In the genomic region with DNA sequence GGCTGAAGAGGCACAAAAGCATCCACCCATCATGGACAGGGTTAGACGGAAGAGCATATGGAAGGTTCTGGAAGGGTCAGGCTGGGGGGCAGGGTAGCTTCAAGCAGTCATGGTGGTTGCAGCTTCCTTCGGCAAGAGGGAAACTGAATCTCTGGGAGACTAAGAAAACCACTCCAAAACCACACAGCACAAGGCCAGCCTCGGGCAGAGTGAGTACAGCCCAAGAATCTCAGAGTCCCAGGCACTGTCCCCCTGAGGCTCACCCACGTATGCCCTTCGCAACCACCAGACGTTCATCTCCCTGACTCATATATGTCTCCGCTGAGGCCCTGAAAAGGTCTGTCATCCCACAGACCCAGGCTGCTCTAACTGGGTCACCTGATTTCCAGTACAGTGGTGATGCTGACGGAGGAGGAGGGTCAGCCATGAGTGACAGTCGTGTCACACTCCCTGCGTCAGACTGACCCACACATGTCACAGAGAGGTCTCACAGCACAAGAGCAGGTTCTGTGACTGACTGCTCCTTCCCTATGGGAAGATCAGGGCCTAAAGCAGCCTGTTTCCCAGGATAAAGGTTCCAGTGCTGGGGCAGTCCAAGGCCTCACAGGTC, we compare ENCODE assay signal across 23 mouse cellular contexts. TPM values are rescaled to one million over a fixed set of nuclear protein-coding genes. Genes with fewer than 3 reads are reported as not detected.
DNase-seq lines count a peak whose midpoint lies in the region; ATAC-seq and TF ChIP-seq lines count a peak whose summit lies in the region.
"Had no signal": no experiment of that assay in that cellular context is flagged by ENCODE, and none has a peak within 500 bp of the region (broad histone marks: within the 10 kb centered on the region; RNA-seq: fewer than 3 reads in every experiment).

No protein-coding gene starts in this region.

- no peak; the same call in 1 of the 2 replicates for TF ChIP-seq RAD21 in CH12.LX (IDR thresholded peaks at IDR 0.05; ENCODE audit: low read depth, low read length)

- WGBS in spleen, adult 2 months: 54% methylated on average over 10 of the region's 10 CpGs
- WGBS in lung, postnatal 0 days: 73% methylated on average over 10 of the region's 10 CpGs

- no peak for DNase-seq in spleen, adult 2 months (ENCODE audit: low read depth in 1 of 2, low spot score in 2 of 2)
- no peak for DNase-seq in spleen, adult 12 weeks (ENCODE audit: low spot score)
- DNase-seq in CH12.LX (ENCODE audit: extremely low read depth): peak; percentile 87
- peak; percentile 92 for DNase-seq in induced T-regulatory cell, adult 2 months (ENCODE audit: low read depth)
- peak; percentile 70 for DNase-seq in retina, postnatal 1 day
- no peak for DNase-seq in lung, postnatal 0 days (ENCODE audit: low spot score)
- DNase-seq in heart, adult 18-20 months: no peak
- DNase-seq: kidney, postnatal 14 days; right cerebral cortex, postnatal 4 days had no signal

- no peak for TF ChIP-seq POLR2A in spleen, adult 2 months (IDR thresholded peaks at IDR 0.05; ENCODE audit: low read depth, low read length)
- TF ChIP-seq POLR2A in CH12.LX (IDR thresholded peaks at IDR 0.05; ENCODE audit: low read depth, low read length): peak; percentile 48; the same call in 1 of the 2 replicates

- no peaks in the 10 kb centered on the region for H3K79me2 ChIP-seq in CH12.LX (replicated peaks; ENCODE audit: control insufficient read depth, extremely low read depth, insufficient read depth, poor library complexity, severe bottlenecking)

- TF ChIP-seq CTCF in spleen, adult 2 months (IDR thresholded peaks at IDR 0.05; ENCODE audit: extremely low read depth, insufficient read depth, insufficient read length, insufficient replicate concordance): no peak
- TF ChIP-seq CTCF in CH12.LX (conservative IDR thresholded peaks at IDR 0.05 in 1 of 2, IDR thresholded peaks at IDR 0.05 in 1 of 2; ENCODE audit: low read depth in 2 of 2, low read length in 2 of 2): no peak
- TF ChIP-seq CTCF in lung, postnatal 0 days (IDR thresholded peaks at IDR 0.05): no peak

- peak; percentile 41; the same call in 1 of the 2 replicates for TF ChIP-seq EP300 in CH12.LX (IDR thresholded peaks at IDR 0.05; ENCODE audit: low read length)
- no peak for TF ChIP-seq EP300 in lung, postnatal 0 days (IDR thresholded peaks at IDR 0.05)

- no peak for ATAC-seq in lung, postnatal 0 days
- ATAC-seq: forebrain, embryonic 16.5 days; intestine, postnatal 0 days; liver, embryonic 12.5 days; midbrain, embryonic 16.5 days had no signal

- peak overlapping the region; percentile 73 for H3K4me2 ChIP-seq in CH12.LX (ENCODE audit: insufficient read depth, low read depth, poor library complexity, severe bottlenecking)
- H3K4me2 ChIP-seq in lung, postnatal 0 days (replicated peaks; ENCODE audit: low read depth, low read length): no peak overlapping the region
- H3K4me2 ChIP-seq: heart, embryonic 15.5 days; hindbrain, embryonic 12.5 days; liver, embryonic 12.5 days; lung, embryonic 15.5 days; neural tube, embryonic 13.5 days had no signal

- H3K9ac ChIP-seq in CH12.LX (ENCODE audit: insufficient read depth, low read depth): peak overlapping the region; percentile 67
- no peak overlapping the region for H3K9ac ChIP-seq in lung, postnatal 0 days (replicated peaks; ENCODE audit: low read depth)
- H3K9ac ChIP-seq: heart, embryonic 15.5 days; hindbrain, embryonic 12.5 days; liver, embryonic 12.5 days; lung, embryonic 15.5 days; neural tube, embryonic 13.5 days had no signal

- peak overlapping the region; percentile 82 for H3K27ac ChIP-seq in spleen, adult 2 months (ENCODE audit: insufficient read depth, low read length)
- peak overlapping the region; percentile 75 for H3K27ac ChIP-seq in CH12.LX (ENCODE audit: insufficient read depth, low read depth)
- no peak overlapping the region for H3K27ac ChIP-seq in lung, postnatal 0 days (ENCODE audit: low read length)
- H3K27ac ChIP-seq: heart, embryonic 15.5 days; hindbrain, embryonic 12.5 days; left cerebral cortex, adult 2 months; liver, embryonic 12.5 days; lung, embryonic 15.5 days; neural tube, embryonic 13.5 days had no signal

- H3K27me3 ChIP-seq in spleen, adult 2 months (ENCODE audit: control insufficient read depth, insufficient read depth, low read length): no peaks in the 10 kb centered on the region
- no peaks in the 10 kb centered on the region for H3K27me3 ChIP-seq in CH12.LX (replicated peaks)
- no peaks in the 10 kb centered on the region for H3K27me3 ChIP-seq in lung, postnatal 0 days (replicated peaks; ENCODE audit: insufficient read depth, low read length)
- H3K27me3 ChIP-seq: heart, embryonic 15.5 days; hindbrain, embryonic 12.5 days; liver, embryonic 12.5 days; lung, embryonic 15.5 days; neural tube, embryonic 13.5 days had no signal

- no peaks in the 10 kb centered on the region for H3K36me3 ChIP-seq in spleen, adult 2 months (ENCODE audit: control insufficient read depth, insufficient read depth, low read length)
- peaks cover 33 to 43% of the 10 kb centered on the region in 2 experiments for H3K36me3 ChIP-seq in CH12.LX (replicated peaks in 1 of 2; ENCODE audit: control insufficient read depth in 1 of 2, insufficient read depth in 1 of 2, low read length in 1 of 2)
- no peaks in the 10 kb centered on the region for H3K36me3 ChIP-seq in lung, postnatal 0 days (ENCODE audit: insufficient read depth, low read length)
- H3K36me3 ChIP-seq: heart, embryonic 15.5 days; hindbrain, embryonic 12.5 days; liver, embryonic 12.5 days; lung, embryonic 15.5 days; neural tube, embryonic 13.5 days had no signal

- H3K4me1 ChIP-seq in spleen, adult 2 months (ENCODE audit: control insufficient read depth, insufficient read depth, insufficient read length): peaks cover 4% of the 10 kb centered on the region; the same call in 1 of the 2 replicates
- peaks cover 22 to 50% of the 10 kb centered on the region in 2 experiments for H3K4me1 ChIP-seq in CH12.LX (ENCODE audit: control insufficient read depth in 1 of 2, insufficient read depth in 2 of 2)
- H3K4me1 ChIP-seq in lung, postnatal 0 days (ENCODE audit: insufficient read depth, low read depth, low read length): no peaks in the 10 kb centered on the region
- H3K4me1 ChIP-seq: heart, embryonic 15.5 days; liver, embryonic 12.5 days; lung, embryonic 15.5 days; neural tube, embryonic 13.5 days had no signal

- peak overlapping the region; percentile 55 for H3K4me3 ChIP-seq in spleen, adult 2 months (ENCODE audit: extremely low read depth, insufficient read depth, insufficient read length)
- H3K4me3 ChIP-seq in CH12.LX (replicated peaks in 1 of 3; ENCODE audit: low read depth in 2 of 3, low read length in 2 of 3, poor library complexity in 1 of 3): peak overlapping the region; percentile 52 to 76 (median 57)
- no peak overlapping the region for H3K4me3 ChIP-seq in lung, postnatal 0 days (ENCODE audit: low read depth, low read length)
- H3K4me3 ChIP-seq: erythroblast, embryonic 14.5 days; heart, embryonic 15.5 days; hindbrain, embryonic 12.5 days; left cerebral cortex, adult 2 months; liver, embryonic 12.5 days; lung, embryonic 15.5 days; neural tube, embryonic 13.5 days had no signal

- dilution Hi-C loops in CH12.LX (cut with MboI; ENCODE audit: extremely low pct_ligation_motif_present, extremely low pct_unique_long_range_greater_than_20kb, low sequenced_read_pairs): no loop called here

- in situ Hi-C loops in CH12.LX (cut with MboI; ENCODE audit: low pct_ligation_motif_present, low pct_unique_long_range_greater_than_20kb, low sequenced_read_pairs): no loop called here

- H3K9me3 ChIP-seq in CH12.LX (replicated peaks; ENCODE audit: low read length): no peaks in the 10 kb centered on the region
- H3K9me3 ChIP-seq in lung, postnatal 0 days (ENCODE audit: low read length): no peaks in the 10 kb centered on the region
- H3K9me3 ChIP-seq: heart, embryonic 15.5 days; hindbrain, embryonic 12.5 days; liver, embryonic 12.5 days; lung, embryonic 15.5 days; neural tube, embryonic 13.5 days had no signal

TF ChIP-seq in CH12.LX, 34 proteins besides CTCF, POLR2A, EP300 and RAD21 (continues in another document):
- TF ChIP-seq ETS1 (conservative IDR thresholded peaks at IDR 0.05; ENCODE audit: low read depth, low read length) (peak; percentile 91), PAX5 (IDR thresholded peaks at IDR 0.05; ENCODE audit: low read length) (no peak), USF2 (conservative IDR thresholded peaks at IDR 0.05; ENCODE audit: low read depth, low read length) (0 out of 2 replicates have a peak, but pooled peaks have one; percentile 16), ZNF384 (IDR thresholded peaks at IDR 0.05; ENCODE audit: low read depth, low read length) (no peak), SIN3A (IDR thresholded peaks at IDR 0.05; ENCODE audit: low read length) (peak; percentile 80), POLR2AphosphoS2 (IDR thresholded peaks at IDR 0.05; ENCODE audit: low read depth, low read length) (0 out of 2 replicates have a peak, but pooled peaks have one; percentile 64), MAFK (IDR thresholded peaks at IDR 0.05; ENCODE audit: insufficient replicate concordance, low read length) (no peak), ZC3H11A (IDR thresholded peaks at IDR 0.05; ENCODE audit: low read depth, low read length) (no peak)

RNA-seq across cellular contexts. Expression of a gene that starts 1.6 kb away (rescaled TPM):
- 63.5 and 84.1 TPM in 2 replicates for polyA plus RNA-seq in spleen, adult 2 months (2012; rRNA removed)
- 31.2 and 34.3 TPM in 2 replicates for total RNA-seq in CH12.LX (2012; rRNA removed)
- total RNA-seq in CH12.LX (2014; rRNA removed): 26.0 and 32.1 TPM in 2 replicates
- polyA plus RNA-seq in CH12.LX (2012; ENCODE audit: insufficient read length, low read depth): 47.2 and 60.0 TPM in 2 replicates
- polyA plus RNA-seq in lung, postnatal 0 days (2015; fragmentation: Nextera tagmentation; extraction: Ambion mirVana): 0.63 and 0.67 TPM in 2 replicates
- 1 to 10 TPM in 1 of 2 experiments, under 1 TPM in 1; 0.55 to 2.4 TPM for total RNA-seq in heart, adult 18-20 months (2021)
- total RNA-seq: gastrocnemius, adult 18-20 months had no signal
- polyA plus RNA-seq: forebrain, embryonic 16.5 days; limb, embryonic 11.5 days had no signal

RNA-seq across cellular contexts. Expression of a gene that starts 25.1 kb away (rescaled TPM):
- polyA plus RNA-seq in spleen, adult 2 months (2012; rRNA removed): 0.21 and 0.35 TPM in 2 replicates
- total RNA-seq in CH12.LX (2012; rRNA removed) (0.08 and 0.34 TPM in 2 replicates), CH12.LX (2014; rRNA removed) (0.24 TPM in 2 replicates)
- polyA plus RNA-seq in CH12.LX (2012; ENCODE audit: insufficient read length, low read depth): 0.54 and 0.70 TPM in 2 replicates
- 0.20 and 0.23 TPM in 2 replicates for polyA plus RNA-seq in lung, postnatal 0 days (2015; fragmentation: Nextera tagmentation; extraction: Ambion mirVana)
- not detected for total RNA-seq in heart, adult 18-20 months (2021)

RNA-seq across cellular contexts. Expression of a gene that starts 37.7 kb away (rescaled TPM):
- 22.9 and 23.6 TPM in 2 replicates for polyA plus RNA-seq in spleen, adult 2 months (2012; rRNA removed)
- total RNA-seq in CH12.LX (2012; rRNA removed) (4.1 and 6.3 TPM in 2 replicates), CH12.LX (2014; rRNA removed) (5.0 and 5.7 TPM in 2 replicates)
- 27.7 and 28.1 TPM in 2 replicates for polyA plus RNA-seq in CH12.LX (2012; ENCODE audit: insufficient read length, low read depth)
- 19.1 and 21.5 TPM in 2 replicates for polyA plus RNA-seq in lung, postnatal 0 days (2015; fragmentation: Nextera tagmentation; extraction: Ambion mirVana)
- 1 to 10 TPM; 7.8 to 7.9 TPM for total RNA-seq in heart, adult 18-20 months (2021)
- polyA plus RNA-seq: erythroblast, embryonic 14.5 days had no signal

RNA-seq across cellular contexts. Expression of a gene that starts 51.0 kb away (rescaled TPM):
- polyA plus RNA-seq in spleen, adult 2 months (2012; rRNA removed): 0.26 TPM in 1 of 2 replicates, not detected in the other
- total RNA-seq in CH12.LX (2012; rRNA removed) (not detected in 2 replicates), CH12.LX (2014; rRNA removed) (not detected in 2 replicates)
- polyA plus RNA-seq in CH12.LX (2012; ENCODE audit: insufficient read length, low read depth): 0.14 and 0.36 TPM in 2 replicates
- 0.06 and 0.10 TPM in 2 replicates for polyA plus RNA-seq in lung, postnatal 0 days (2015; fragmentation: Nextera tagmentation; extraction: Ambion mirVana)
- total RNA-seq in heart, adult 18-20 months (2021): not detected
- total RNA-seq: gastrocnemius, adult 18-20 months had no signal
- polyA plus RNA-seq: embryonic facial prominence, embryonic 11.5 days; erythroblast, embryonic 14.5 days; gonadal fat pad, adult 2 months; limb, embryonic 11.5 days; lung, embryonic 15.5 days had no signal

Comparison
In these comparisons a context has a peak if more than half of its experiments do, and no peak if none do; other contexts are left out.
1. DNase-seq: peak in CH12.LX (single experiment), induced T-regulatory cell, adult 2 months (single experiment) and retina, postnatal 1 day (single experiment); none in spleen, adult 2 months (0 of 2), spleen, adult 12 weeks (single experiment), lung, postnatal 0 days (single experiment) and heart, adult 18-20 months (0 of 2).
2. RNA of a gene that starts 1.6 kb away (polyA plus RNA-seq): 63.5 to 84.1 TPM in spleen, adult 2 months and 47.2 to 60.0 TPM in CH12.LX; 0.63 to 0.67 TPM in lung, postnatal 0 days; every median in the first group is over 10 times any median in the second.